Mouse (Mus musculus) thymus, adult 2 months (tissue): ENCODE data around the gene Plcd3.

ENCODE experiments used
- CTCF ChIP-seq: fragments of 200-500 bp; IDR thresholded peaks from 2 replicates; pipeline ENCODE4 v1.5.1; 2012; ENCODE audit warnings: mild to moderate bottlenecking, control low read depth, low read length, moderate library complexity, borderline replicate concordance; ENCODE audit not compliant: control insufficient read depth, poor library complexity, insufficient read depth; ENCODE audit errors: extremely low read depth
- POLR2A ChIP-seq: fragments of 200-500 bp; IDR thresholded peaks from 2 replicates; pipeline ENCODE4 v1.6.1; 2012; ENCODE audit warnings: mild to moderate bottlenecking, low read length, control low read depth, moderate library complexity; ENCODE audit not compliant: control insufficient read depth, poor library complexity, insufficient read depth; ENCODE audit errors: extremely low read depth

DNA sequence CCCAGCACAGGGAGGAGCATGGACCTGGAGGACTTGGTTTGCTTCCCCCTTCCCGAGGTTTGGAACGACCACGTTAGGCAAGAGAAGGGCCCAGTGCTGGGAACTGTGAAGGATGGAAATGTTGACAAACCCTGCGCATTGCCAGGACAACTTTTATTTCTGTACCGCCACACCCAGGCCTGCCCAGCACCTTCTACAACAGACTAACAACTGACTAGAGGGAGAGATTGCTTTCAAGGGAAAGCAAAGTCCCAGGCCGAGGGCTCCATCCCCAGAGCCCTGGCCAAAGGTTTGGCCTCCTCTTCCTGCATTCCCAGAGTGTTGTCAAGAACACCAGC lies 39.3 kb upstream of the Plcd3 start:
- TF ChIP-seq POLR2A (no peak), CTCF (no peak)
